Comparison of ENCODE assay signal across 7 mouse cellular contexts in the genomic region with DNA sequence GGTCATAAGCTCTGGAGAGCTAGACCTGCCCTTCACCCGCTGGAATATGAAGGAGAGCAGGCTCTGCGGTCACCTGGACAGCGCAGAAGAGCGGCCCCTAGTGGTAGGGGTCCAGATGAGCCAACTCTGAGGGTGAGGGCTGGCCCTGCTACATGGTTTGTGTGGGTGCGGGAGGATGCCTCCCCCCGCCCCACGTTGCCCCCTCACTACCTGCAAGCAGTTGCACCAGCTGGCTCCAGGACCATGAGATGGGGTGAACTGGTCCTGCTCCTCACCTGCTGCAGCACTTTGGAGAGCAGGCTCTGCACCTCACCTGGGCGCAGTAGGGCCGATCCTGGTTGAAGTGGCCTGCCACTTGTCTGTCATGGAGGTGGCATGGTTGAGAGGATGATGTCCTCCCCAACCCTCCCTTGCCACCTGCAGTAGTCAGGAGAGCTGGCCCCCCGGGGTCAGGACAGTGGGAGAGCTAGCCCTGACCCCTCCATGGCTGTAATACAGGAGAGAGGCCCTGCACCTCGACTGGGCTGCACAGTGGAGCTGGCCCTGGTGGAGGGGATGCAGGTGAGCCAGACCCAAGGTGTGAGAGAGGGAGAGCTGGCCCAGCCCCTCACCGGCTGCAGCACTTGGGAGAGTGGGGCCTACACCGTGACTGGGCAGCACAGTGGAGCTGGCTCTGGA. TPM values are rescaled to one million over a fixed set of nuclear protein-coding genes. Genes with fewer than 3 reads are reported as not detected.
DNase-seq lines count a peak whose midpoint lies in the region; ATAC-seq and TF ChIP-seq lines count a peak whose summit lies in the region.

No protein-coding gene starts in this region.

- no peaks in the 10 kb centered on the region for H3K79me3 ChIP-seq in C2C12 (ENCODE audit: low read depth)

- no peaks in the 10 kb centered on the region for H3K9me3 ChIP-seq in ES-Bruce4 (replicated peaks; ENCODE audit: control insufficient read depth, insufficient read depth, low read length, poor library complexity, severe bottlenecking)
- H3K9me3 ChIP-seq in hindbrain, embryonic 12.5 days (replicated peaks), result no peaks in the 10 kb centered on the region

- no peak for TF ChIP-seq POLR2A in ES-Bruce4 (IDR thresholded peaks at IDR 0.05; ENCODE audit: insufficient read depth, low read length)

- no peak overlapping the region for H3ac ChIP-seq in C2C12 (ENCODE audit: control insufficient read depth, insufficient read length, low read depth)

- no peak overlapping the region for H3K4me3 ChIP-seq in C2C12 (ENCODE audit: insufficient read depth, poor library complexity, severe bottlenecking)
- H3K4me3 ChIP-seq in ES-Bruce4 (ENCODE audit: low read depth, low read length), result peak overlapping the region; percentile 53
- H3K4me3 ChIP-seq in hindbrain, embryonic 12.5 days, result no peak overlapping the region

- peak overlapping the region; percentile 13; the same call in 1 of the 2 replicates for H3K4me2 ChIP-seq in hindbrain, embryonic 12.5 days (replicated peaks)

- ATAC-seq in hindbrain, embryonic 12.5 days (ENCODE audit: low FRiP score), result no peak
- ATAC-seq in neutrophil, adult 5-6 weeks (ENCODE audit: extremely low read depth, insufficient number of reproducible peaks, low FRiP score, poor library complexity, severe bottlenecking), result peak; percentile 33; the same call in 1 of the 2 replicates

- no peaks in the 10 kb centered on the region for H3K79me2 ChIP-seq in C2C12 (ENCODE audit: control insufficient read depth, insufficient read depth)

- H3K27me3 ChIP-seq in C2C12 (ENCODE audit: control insufficient read depth, insufficient read depth, insufficient read length) (no peaks in the 10 kb centered on the region), ES-Bruce4 (ENCODE audit: control insufficient read depth, insufficient read depth, low read length, poor library complexity, severe bottlenecking) (no peaks in the 10 kb centered on the region)
- H3K27me3 ChIP-seq in hindbrain, embryonic 12.5 days, result no peaks in the 10 kb centered on the region; the same call in 1 of the 2 replicates

- H3K36me3 ChIP-seq in C2C12 (ENCODE audit: control insufficient read depth, insufficient read depth) (no peaks in the 10 kb centered on the region), ES-Bruce4 (ENCODE audit: control insufficient read depth, insufficient read depth, low read length, poor library complexity, severe bottlenecking) (no peaks in the 10 kb centered on the region)
- no peaks in the 10 kb centered on the region for H3K36me3 ChIP-seq in hindbrain, embryonic 12.5 days

- TF ChIP-seq CTCF in C2C12 (IDR thresholded peaks at IDR 0.05; ENCODE audit: control insufficient read depth, insufficient read depth, insufficient read length), result peak; percentile 58
- TF ChIP-seq CTCF in ES-Bruce4 (IDR thresholded peaks at IDR 0.05; ENCODE audit: low read depth, low read length), result peak; percentile 92

- 50% methylated on average over 13 of the region's 13 CpGs for WGBS in hindbrain, embryonic 12.5 days

- no peaks in the 10 kb centered on the region for H3K4me1 ChIP-seq in ES-Bruce4 (ENCODE audit: control insufficient read depth, insufficient read depth, low read length)
- no peaks in the 10 kb centered on the region for H3K4me1 ChIP-seq in hindbrain, embryonic 12.5 days

- H3K9ac ChIP-seq in ES-Bruce4 (ENCODE audit: low read depth, poor library complexity, severe bottlenecking), result no peak overlapping the region
- no peak overlapping the region for H3K9ac ChIP-seq in hindbrain, embryonic 12.5 days

- TF ChIP-seq EP300 in ES-Bruce4 (IDR thresholded peaks at IDR 0.05; ENCODE audit: insufficient read depth, low read depth, low read length), result no peak

- peak; percentile 8 for DNase-seq in embryo, embryonic 11.5 days (ENCODE audit: low read depth, low spot score)
- peak; percentile 46 for DNase-seq in liver
- DNase-seq in layer of hippocampus, adult 18-20 months (ENCODE audit: low spot score in 2 of 2), result no peak

- no peak overlapping the region for H3K27ac ChIP-seq in ES-Bruce4 (ENCODE audit: insufficient read depth, low read length)
- no peak overlapping the region for H3K27ac ChIP-seq in hindbrain, embryonic 12.5 days

TF ChIP-seq in C2C12, 6 proteins besides CTCF, POLR2A, EP300 and RAD21:
- no peak for TF ChIP-seq MYOD1 (IDR thresholded peaks at IDR 0.05; ENCODE audit: control insufficient read depth, insufficient read length, low read depth)
- TF ChIP-seq USF1 (IDR thresholded peaks at IDR 0.05; ENCODE audit: low read depth), result no peak
- no peak for TF ChIP-seq CEBPB (IDR thresholded peaks at IDR 0.05; ENCODE audit: low read depth)
- TF ChIP-seq MAX (IDR thresholded peaks at IDR 0.05), result no peak
- TF ChIP-seq MYOG (IDR thresholded peaks at IDR 0.05; ENCODE audit: control insufficient read depth, extremely low read depth, insufficient read length), result no peak
- no peak for TF ChIP-seq FOSL1 (IDR thresholded peaks at IDR 0.05; ENCODE audit: insufficient read depth, low read length, poor library complexity, severe bottlenecking)

RNA-seq across cellular contexts. Expression of a gene that starts 29.1 kb away (rescaled TPM):
- polyA plus RNA-seq in C2C12 (2012; fragmentation: generic; extraction: Trizol) (2.1 TPM), ES-Bruce4 (2011; ENCODE audit: insufficient read depth, insufficient read length, low read depth, missing spikeins) (0.67 and 1.5 TPM in 2 replicates)
- polyA plus RNA-seq in hindbrain, embryonic 12.5 days (2016; fragmentation: Nextera tagmentation; extraction: Ambion mirVana), result 7.0 and 8.8 TPM in 2 replicates
- not detected in 2 replicates for total RNA-seq in neutrophil, adult 5-6 weeks (2017)
- total RNA-seq in layer of hippocampus, adult 18-20 months (2021), result 10 to 100 TPM; 72.7 to 75.4 TPM

Comparison
In these comparisons a context has a peak if more than half of its experiments do, and no peak if none do; other contexts are left out.
1. DNase-seq: peak in embryo, embryonic 11.5 days (single experiment) and liver (single experiment); none in layer of hippocampus, adult 18-20 months (0 of 2).